Mouse (Mus musculus): ENCODE measurements at regions not wholly inside any gene's neighbourhood (a gene's known extent, or its start where the extent isn't known, plus 50 kb on each side); places are given as distances from the start of the nearest gene placed in this dataset.
A peak's percentile ranks its signal among the peaks of the same experiment; 100 is the strongest.

GRCm38 (mm10) chr16:76816056-76816885 is 197.2 kb upstream of the Usp25 start:
- WGBS: 81% methylated on average over 17 of the region's 17 CpGs
- Histone ChIP-seq H3K4me3 (replicated peaks; ENCODE audit: low read depth, low read length) (no peak overlapping the region), H3K27ac (no peak overlapping the region), H3K9me3 (replicated peaks; ENCODE audit: low read length) (no peaks in the 10 kb centered on the region), H3K36me3 (ENCODE audit: insufficient read depth, low read length) (no peaks in the 10 kb centered on the region), H3K27me3 (ENCODE audit: insufficient read depth, low read length) (no peaks in the 10 kb centered on the region), H3K4me1 (replicated peaks; ENCODE audit: insufficient read depth, low read length) (no peaks in the 10 kb centered on the region), H3K9ac (ENCODE audit: low read depth, low read length) (no peak overlapping the region), H3K4me2 (ENCODE audit: low read length) (no peak overlapping the region)
- ATAC-seq (replicated peaks; ENCODE audit: low FRiP score, low read depth): no peak
- DNase-seq (ENCODE audit: low spot score): no peak
- TF ChIP-seq CTCF (IDR thresholded peaks at IDR 0.05; ENCODE audit: low read depth): no peak

DNA sequence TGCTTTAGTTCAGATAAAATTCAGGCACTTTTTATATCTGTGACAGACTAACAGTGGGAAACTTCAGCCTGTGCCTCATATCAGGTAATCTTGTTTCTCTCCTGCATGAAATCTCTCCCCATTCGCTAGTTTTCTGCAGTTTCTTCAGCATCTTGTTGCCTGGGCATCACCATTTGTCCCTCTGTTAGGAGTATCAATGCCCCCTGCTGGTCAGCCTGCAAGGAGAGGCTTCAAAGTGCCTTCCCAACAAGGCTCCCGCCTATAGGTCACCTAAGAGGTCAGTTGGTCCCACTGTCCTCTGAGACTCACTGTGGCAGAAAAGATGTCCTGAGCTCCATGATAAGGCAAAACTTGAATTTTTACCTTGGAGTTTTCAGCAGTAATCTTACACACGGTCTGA is 209.8 kb upstream of the Usp25 start:
- Histone ChIP-seq H3K27ac (no peak overlapping the region), H3K4me2 (ENCODE audit: low read length) (no peak overlapping the region), H3K9ac (ENCODE audit: low read depth, low read length) (no peak overlapping the region), H3K27me3 (ENCODE audit: insufficient read depth, low read length) (no peaks in the 10 kb centered on the region), H3K4me3 (replicated peaks; ENCODE audit: low read depth, low read length) (no peak overlapping the region), H3K9me3 (replicated peaks; ENCODE audit: low read length) (no peaks in the 10 kb centered on the region), H3K36me3 (ENCODE audit: insufficient read depth, low read length) (no peaks in the 10 kb centered on the region), H3K4me1 (replicated peaks; ENCODE audit: insufficient read depth, low read length) (no peaks in the 10 kb centered on the region)
- 30% methylated on average over 3 of the region's 3 CpGs for WGBS
- DNase-seq (ENCODE audit: low spot score): peak; percentile 49
- TF ChIP-seq CTCF (IDR thresholded peaks at IDR 0.05; ENCODE audit: low read depth): peak; percentile 74
- no peak for ATAC-seq (replicated peaks; ENCODE audit: low FRiP score, low read depth)

GRCm38 (mm10) chr16:76786405-76787155 is 226.9 kb upstream of the Usp25 start:
- no peaks in the 10 kb centered on the region for H3K9me3 ChIP-seq (replicated peaks; ENCODE audit: low read length)
- H3K4me3 ChIP-seq (replicated peaks; ENCODE audit: low read depth, low read length): no peak overlapping the region
- no peaks in the 10 kb centered on the region for H3K27me3 ChIP-seq (ENCODE audit: insufficient read depth, low read length)
- 76% methylated on average over 6 of the region's 6 CpGs for WGBS
- peak; percentile 91 for TF ChIP-seq CTCF (IDR thresholded peaks at IDR 0.05; ENCODE audit: low read depth)
- H3K9ac ChIP-seq (ENCODE audit: low read depth, low read length): no peak overlapping the region
- no peaks in the 10 kb centered on the region for H3K4me1 ChIP-seq (replicated peaks; ENCODE audit: insufficient read depth, low read length)
- no peak overlapping the region for H3K27ac ChIP-seq
- DNase-seq (ENCODE audit: low spot score): peak; percentile 77
- no peak overlapping the region for H3K4me2 ChIP-seq (ENCODE audit: low read length)
- ATAC-seq (replicated peaks; ENCODE audit: low FRiP score, low read depth): no peak
- no peaks in the 10 kb centered on the region for H3K36me3 ChIP-seq (ENCODE audit: insufficient read depth, low read length)

DNA sequence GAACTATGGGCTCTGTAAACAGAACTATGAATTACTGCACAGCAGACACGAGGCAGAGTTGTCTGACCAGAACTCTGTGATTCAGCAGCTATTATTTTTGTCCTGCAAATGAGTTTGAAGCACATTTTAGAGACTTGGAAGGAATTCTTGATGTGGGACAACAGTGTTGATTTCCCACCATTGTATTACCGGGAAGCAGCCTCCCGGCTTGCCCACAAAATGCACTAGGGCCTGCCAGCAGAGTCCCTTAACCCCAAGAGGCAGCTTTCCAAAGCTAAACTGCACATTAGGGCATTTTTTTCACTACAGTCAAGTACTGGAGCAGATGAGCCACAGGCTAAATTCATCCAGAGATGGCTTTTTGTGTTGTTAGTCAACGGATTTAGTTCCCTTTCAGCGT is 230.8 kb upstream of the Usp25 start:
- no peaks in the 10 kb centered on the region for H3K27me3 ChIP-seq (ENCODE audit: insufficient read depth, low read length)
- H3K9me3 ChIP-seq (replicated peaks; ENCODE audit: low read length): no peaks in the 10 kb centered on the region
- DNase-seq (ENCODE audit: low spot score) (peak; percentile 21), ATAC-seq (replicated peaks; ENCODE audit: low FRiP score, low read depth) (no peak)
- TF ChIP-seq CTCF (IDR thresholded peaks at IDR 0.05; ENCODE audit: low read depth): no peak
- H3K4me3 ChIP-seq (replicated peaks; ENCODE audit: low read depth, low read length): no peak overlapping the region
- no peak overlapping the region for H3K27ac ChIP-seq
- 67% methylated on average over 5 of the region's 5 CpGs for WGBS
- H3K9ac ChIP-seq (ENCODE audit: low read depth, low read length): no peak overlapping the region
- H3K4me2 ChIP-seq (ENCODE audit: low read length): no peak overlapping the region
- no peaks in the 10 kb centered on the region for H3K36me3 ChIP-seq (ENCODE audit: insufficient read depth, low read length)
- H3K4me1 ChIP-seq (replicated peaks; ENCODE audit: insufficient read depth, low read length): no peaks in the 10 kb centered on the region

DNA sequence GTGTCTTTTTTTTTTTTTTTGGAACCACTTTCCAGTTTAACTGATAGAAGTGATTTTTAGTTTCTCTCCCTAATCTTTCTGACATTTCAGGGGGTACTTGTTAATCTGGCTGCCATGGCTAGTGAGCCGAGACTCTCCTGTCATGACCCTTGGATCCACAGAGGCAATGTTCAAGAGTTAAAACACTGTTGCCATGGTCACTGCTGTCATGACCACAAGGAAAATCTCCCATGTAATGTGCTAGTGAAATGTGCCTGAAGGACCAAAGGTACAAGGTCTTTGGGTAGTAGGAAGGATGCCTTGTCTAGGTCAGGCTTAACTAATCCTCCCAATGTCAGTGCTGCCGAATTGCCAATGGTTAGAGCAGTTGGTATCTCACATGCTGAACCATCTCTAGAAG is 237.7 kb upstream of the Usp25 start:
- TF ChIP-seq CTCF (IDR thresholded peaks at IDR 0.05; ENCODE audit: low read depth): no peak
- DNase-seq (ENCODE audit: low spot score): no peak
- 69% methylated on average over 2 of the region's 2 CpGs for WGBS

DNA sequence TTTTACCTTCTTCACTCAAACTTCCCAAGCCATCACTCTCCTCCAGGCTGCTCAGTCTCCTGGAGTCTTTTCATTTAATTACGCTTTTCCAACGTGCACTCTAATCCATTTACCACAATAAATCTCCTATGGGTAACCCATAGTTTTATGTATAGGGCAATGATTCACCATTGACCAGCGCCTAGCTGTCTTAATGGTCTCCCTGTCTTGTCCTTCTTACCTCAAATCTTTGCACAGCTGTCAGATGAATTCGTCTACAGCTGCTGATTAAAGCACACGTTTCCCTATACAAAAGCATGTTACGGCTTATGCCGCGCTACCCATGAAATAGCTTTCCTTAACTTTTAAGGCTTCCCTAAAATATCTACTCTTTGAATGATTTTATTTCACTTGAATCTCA is 239.5 kb upstream of the Usp25 start:
- no peaks in the 10 kb centered on the region for H3K27me3 ChIP-seq (ENCODE audit: insufficient read depth, low read length)
- ATAC-seq (replicated peaks; ENCODE audit: low FRiP score, low read depth): no peak
- TF ChIP-seq CTCF (IDR thresholded peaks at IDR 0.05; ENCODE audit: low read depth): no peak
- no peak overlapping the region for H3K27ac ChIP-seq
- H3K4me2 ChIP-seq (ENCODE audit: low read length): no peak overlapping the region
- no peaks in the 10 kb centered on the region for H3K4me1 ChIP-seq (replicated peaks; ENCODE audit: insufficient read depth, low read length)
- no peak overlapping the region for H3K4me3 ChIP-seq (replicated peaks; ENCODE audit: low read depth, low read length)
- DNase-seq (ENCODE audit: low spot score): no peak
- no peak overlapping the region for H3K9ac ChIP-seq (ENCODE audit: low read depth, low read length)
- H3K36me3 ChIP-seq (ENCODE audit: insufficient read depth, low read length): no peaks in the 10 kb centered on the region
- no peaks in the 10 kb centered on the region for H3K9me3 ChIP-seq (replicated peaks; ENCODE audit: low read length)
- 71% methylated on average over 8 of the region's 8 CpGs for WGBS

More for the DNA sequence above, 237.7 kb upstream of the Usp25 start:
- no peak for ATAC-seq (replicated peaks; ENCODE audit: low FRiP score, low read depth)
- Histone ChIP-seq H3K9me3 (replicated peaks; ENCODE audit: low read length) (no peaks in the 10 kb centered on the region), H3K27me3 (ENCODE audit: insufficient read depth, low read length) (no peaks in the 10 kb centered on the region), H3K4me1 (replicated peaks; ENCODE audit: insufficient read depth, low read length) (no peaks in the 10 kb centered on the region), H3K27ac (no peak overlapping the region), H3K36me3 (ENCODE audit: insufficient read depth, low read length) (no peaks in the 10 kb centered on the region), H3K4me2 (ENCODE audit: low read length) (no peak overlapping the region), H3K4me3 (replicated peaks; ENCODE audit: low read depth, low read length) (no peak overlapping the region), H3K9ac (ENCODE audit: low read depth, low read length) (no peak overlapping the region)

All from kidney, postnatal 0 days (tissue).